Mouse (Mus musculus) embryonic fibroblast, embryonic 13.5 days (primary cell): Measurements from ENCODE around the gene Fth1.

Source experiments
- CTCF ChIP-seq: IDR thresholded peaks from 2 replicates; pipeline ENCODE4 v1.5.1; 2011; ENCODE audit warnings: mild to moderate bottlenecking, control low read depth, low read length, moderate library complexity, borderline replicate concordance; ENCODE audit not compliant: insufficient read depth
- POLR2A ChIP-seq: IDR thresholded peaks from 2 replicates; pipeline ENCODE4 v1.6.1; 2011; ENCODE audit warnings: low read depth, mild to moderate bottlenecking, control low read depth, low read length, moderate library complexity

DNA sequence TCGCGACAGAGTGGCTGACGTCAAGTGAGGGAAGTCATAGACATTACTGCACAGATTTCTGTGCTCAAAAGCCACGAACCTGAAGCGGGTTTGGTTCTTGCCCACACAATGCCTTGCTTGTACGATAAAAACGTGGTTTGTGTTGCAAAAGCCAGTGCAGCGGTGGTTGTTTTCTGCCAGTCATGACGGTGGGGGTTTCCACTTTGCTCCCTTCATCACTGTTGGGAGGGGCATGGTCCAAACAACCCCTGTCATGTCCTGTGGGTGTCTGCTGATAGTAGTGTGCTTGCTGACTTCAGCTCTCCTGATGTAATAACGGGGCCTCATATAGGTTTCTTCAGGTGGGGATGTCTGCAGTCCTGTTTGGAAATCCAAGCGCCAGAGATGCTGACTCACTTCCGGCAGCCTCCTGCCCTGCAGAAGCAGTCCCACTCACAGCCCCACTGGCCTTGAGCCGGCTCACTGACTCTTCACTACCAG lies 41.5 kb upstream of the Fth1 start:
- TF ChIP-seq CTCF (no peak), POLR2A (no peak)
